Mouse (Mus musculus): ENCODE results near the gene H2afz. TPM values are rescaled to one million over a fixed set of nuclear protein-coding genes. Genes with fewer than 3 reads are reported as not detected.

The H2afz gene
- polyA plus RNA-seq, 1 experiment from 2014 or later: 1,866 TPM

DNA sequence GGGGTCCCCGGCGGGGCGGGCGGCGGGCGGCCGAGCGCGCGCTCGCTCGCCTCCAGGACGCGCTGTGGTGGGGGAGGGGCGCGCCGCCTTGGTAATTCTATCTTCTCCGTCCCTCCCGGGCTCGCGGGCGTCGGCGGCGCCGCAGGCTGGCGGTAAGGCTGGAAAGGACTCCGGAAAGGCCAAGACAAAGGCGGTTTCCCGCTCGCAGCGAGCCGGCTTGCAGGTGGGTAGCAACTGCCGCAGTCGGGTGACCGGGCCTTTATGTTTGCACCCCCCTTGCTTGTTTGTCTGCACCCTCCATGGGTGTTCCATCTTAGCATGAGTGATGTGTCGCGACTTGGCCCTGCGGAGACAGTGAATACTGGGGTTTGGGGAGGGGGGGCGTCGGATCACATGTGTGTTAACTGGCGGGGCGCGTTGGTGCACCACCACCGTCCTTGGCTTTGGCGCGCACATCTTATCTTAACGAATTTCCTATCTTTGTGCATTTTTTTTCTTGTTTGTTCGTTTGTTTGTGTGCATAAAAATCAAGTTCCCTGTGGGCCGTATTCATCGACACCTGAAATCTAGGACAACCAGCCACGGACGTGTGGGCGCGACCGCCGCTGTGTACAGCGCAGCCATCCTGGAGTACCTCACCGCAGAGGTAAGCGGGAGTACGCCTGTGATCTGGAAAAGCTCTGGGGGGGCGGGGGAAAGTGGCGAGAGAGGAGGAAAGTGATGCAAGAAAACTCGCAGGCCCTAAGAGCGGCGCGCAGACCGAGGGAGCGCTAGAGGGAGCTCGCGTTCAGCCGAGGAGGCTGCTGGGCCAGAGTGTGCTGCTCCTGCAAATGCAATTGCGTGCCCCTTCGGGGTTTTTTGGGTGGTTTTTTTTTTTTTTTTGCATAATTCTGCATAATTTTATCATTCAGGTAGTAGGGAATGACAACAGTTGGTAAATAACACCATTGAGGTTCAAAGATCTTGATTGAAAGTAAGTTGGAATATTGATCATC, 998 bp downstream of the H2afz start:
- peak overlapping the region; percentile 99 for H3K27ac ChIP-seq
- peak overlapping the region; percentile 94 for H3K9ac ChIP-seq
- H3K4me2 ChIP-seq (replicated peaks): peak overlapping the region; percentile 61
- peaks cover 28% of the 10 kb centered on the region for H3K4me1 ChIP-seq
- peak; percentile 55 for ATAC-seq (ENCODE audit: low FRiP score, low read depth)
- under 1% methylated on average over 53 of the region's 74 CpGs for WGBS
- no peaks in the 10 kb centered on the region for H3K27me3 ChIP-seq
- peak overlapping the region; percentile 83 for H3K4me3 ChIP-seq
- peaks cover 3% of the 10 kb centered on the region; the same call in 1 of the 2 replicates for H3K36me3 ChIP-seq
- H3K9me3 ChIP-seq: no peaks in the 10 kb centered on the region

DNA sequence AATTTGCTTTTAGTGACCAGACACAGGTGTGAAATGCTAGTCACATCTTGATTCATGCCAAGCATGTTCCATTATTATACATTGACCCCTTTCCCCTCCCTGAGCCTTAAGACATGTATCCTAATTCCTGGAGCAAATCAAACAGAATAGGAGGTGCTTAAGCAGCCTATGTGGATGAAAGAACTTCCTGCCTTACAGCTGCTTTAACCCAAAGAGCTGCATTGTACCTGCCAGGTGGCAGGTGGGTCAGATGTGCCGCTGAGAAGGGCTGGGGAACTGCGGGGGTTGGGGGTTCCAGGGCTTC, 2.8 kb downstream of the H2afz start:
- H3K36me3 ChIP-seq: peaks cover 3% of the 10 kb centered on the region; the same call in 1 of the 2 replicates
- peak overlapping the region; percentile 87 for H3K4me3 ChIP-seq
- peak overlapping the region; percentile 97 for H3K27ac ChIP-seq
- H3K9ac ChIP-seq: peak overlapping the region; percentile 97
- H3K4me1 ChIP-seq: peaks cover 25% of the 10 kb centered on the region
- ATAC-seq (ENCODE audit: low FRiP score, low read depth): no peak
- H3K27me3 ChIP-seq: no peaks in the 10 kb centered on the region
- peak overlapping the region; percentile 72 for H3K4me2 ChIP-seq (replicated peaks)
- WGBS: 3% methylated on average over 2 of the region's 2 CpGs
- no peaks in the 10 kb centered on the region for H3K9me3 ChIP-seq

DNA sequence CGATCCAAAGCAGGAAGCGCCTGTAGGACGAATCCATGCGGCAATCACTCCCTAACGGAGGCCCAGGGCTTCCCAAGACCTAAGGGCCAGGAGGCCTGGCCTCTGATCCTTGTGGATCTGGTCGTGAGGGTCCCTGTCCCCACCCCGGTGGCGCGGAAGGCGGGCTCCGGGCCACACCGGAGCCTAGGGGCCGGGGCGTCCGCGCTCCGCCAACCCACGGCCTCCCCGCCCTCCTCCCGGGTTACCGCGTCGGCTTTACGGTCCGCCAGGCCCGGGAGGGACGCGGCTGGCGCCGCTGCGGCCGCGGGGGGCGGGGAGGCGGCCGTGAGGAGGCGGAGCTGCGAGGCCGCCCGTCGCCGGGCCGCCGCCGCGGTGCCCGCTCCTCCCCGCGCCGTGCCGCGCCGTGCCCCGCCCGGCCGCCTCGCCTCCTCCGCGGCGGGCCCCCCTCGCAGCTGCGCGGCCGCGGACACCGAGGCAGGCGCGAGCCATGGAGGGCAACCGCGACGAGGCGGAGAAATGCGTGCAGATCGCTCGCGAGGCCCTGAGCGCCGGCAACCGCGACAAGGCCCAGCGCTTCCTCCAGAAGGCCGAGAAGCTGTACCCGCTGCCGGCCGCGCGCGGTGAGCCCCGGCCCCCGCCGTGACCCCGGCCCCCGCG, 3.3 kb downstream of the H2afz start, which contains the start of gene Dnajb14:
Dnajb14 (plus strand) TSS at position 239 of the 657 bp plus-strand sequence.
- peak; percentile 18 for ATAC-seq (ENCODE audit: low FRiP score, low read depth)
- Histone ChIP-seq H3K27me3 (no peaks in the 10 kb centered on the region), H3K9me3 (no peaks in the 10 kb centered on the region), H3K4me2 (replicated peaks) (peak within 1 kb of the TSS; percentile 72), H3K4me3 (peak within 1 kb of the TSS; percentile 87), H3K36me3 (peaks cover 3% of the 10 kb centered on the region; the same call in 1 of the 2 replicates), H3K27ac (peak within 1 kb of the TSS; percentile 97), H3K4me1 (peaks cover 25% of the 10 kb centered on the region), H3K9ac (peak within 1 kb of the TSS; percentile 97)
- WGBS: 1% methylated on average over 65 of the region's 94 CpGs

DNA sequence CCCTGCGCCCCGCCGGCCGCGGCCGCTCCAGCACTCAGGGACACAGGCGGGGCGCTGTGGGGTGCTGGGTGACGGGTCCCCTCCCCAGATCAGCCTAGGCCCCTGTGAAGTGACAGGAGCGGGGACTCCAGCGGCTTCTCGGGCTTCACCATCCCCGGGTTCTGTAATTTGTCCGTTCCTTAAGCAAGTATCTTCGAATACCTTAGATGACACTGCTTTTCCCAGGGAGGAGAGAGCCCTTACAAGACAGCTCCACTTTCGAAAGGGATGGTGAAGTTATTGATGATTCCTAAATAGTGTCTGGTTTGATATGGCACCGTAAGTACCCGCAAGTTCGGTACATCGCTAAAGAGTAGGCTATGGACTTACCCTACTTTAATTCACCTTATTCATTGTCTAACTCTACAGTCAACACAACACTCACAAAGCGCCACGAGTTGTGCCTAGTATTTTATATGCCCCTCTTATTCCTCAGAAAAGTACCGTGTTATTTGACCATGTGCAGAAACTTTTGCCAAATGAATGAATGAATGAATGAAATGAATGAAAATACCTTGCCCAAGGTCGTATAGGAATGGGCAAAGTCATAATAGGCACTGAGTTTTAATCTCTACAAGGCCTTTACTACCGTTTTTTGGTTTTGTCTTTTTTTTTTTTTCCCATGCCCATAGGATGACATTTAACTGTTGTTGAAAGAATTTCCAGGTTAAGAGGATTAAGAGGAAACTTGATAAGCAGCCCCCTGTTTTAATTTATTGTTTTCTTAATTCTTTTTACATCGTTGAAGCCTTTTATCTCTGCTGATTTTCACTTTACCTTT, 4.0 kb downstream of the H2afz start:
- H3K9me3 ChIP-seq: no peaks in the 10 kb centered on the region
- WGBS: 4% methylated on average over 18 of the region's 26 CpGs
- H3K4me1 ChIP-seq: peaks cover 24% of the 10 kb centered on the region
- H3K27me3 ChIP-seq: no peaks in the 10 kb centered on the region
- peak overlapping the region; percentile 97 for H3K9ac ChIP-seq
- peaks cover 3% of the 10 kb centered on the region; the same call in 1 of the 2 replicates for H3K36me3 ChIP-seq
- H3K4me3 ChIP-seq: peak overlapping the region; percentile 87
- H3K27ac ChIP-seq: peak overlapping the region; percentile 97
- peak overlapping the region; percentile 72 for H3K4me2 ChIP-seq (replicated peaks)
- ATAC-seq (ENCODE audit: low FRiP score, low read depth): no peak

DNA sequence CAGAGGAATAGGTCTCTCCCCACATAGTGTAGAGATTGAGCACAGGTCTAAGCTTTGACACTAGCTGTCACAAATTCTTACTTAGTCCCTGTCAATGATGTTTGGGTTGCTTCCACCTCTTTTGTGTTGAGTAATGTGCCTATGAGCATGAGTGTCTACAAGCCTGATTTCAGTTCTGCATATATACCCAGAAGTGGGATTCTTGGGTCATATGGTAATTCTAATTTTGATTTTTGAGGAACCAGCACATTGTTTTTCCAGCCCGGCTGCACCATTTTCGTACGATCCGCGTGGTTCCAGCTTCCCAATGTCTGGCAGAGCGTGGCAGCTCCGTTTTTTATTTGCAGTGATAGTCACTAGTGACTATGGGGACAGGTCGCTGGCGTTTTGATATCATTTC, 5.1 kb downstream of the H2afz start:
- Histone ChIP-seq H3K9ac (no peak overlapping the region), H3K4me2 (replicated peaks) (0 out of 2 replicates have a peak overlapping the region, but pooled peaks have one; percentile 19), H3K36me3 (peaks cover 3% of the 10 kb centered on the region), H3K27me3 (no peaks in the 10 kb centered on the region), H3K27ac (no peak overlapping the region), H3K4me3 (no peak overlapping the region), H3K9me3 (no peaks in the 10 kb centered on the region), H3K4me1 (peaks cover 20% of the 10 kb centered on the region)
- WGBS: 93% methylated on average over 9 of the region's 9 CpGs
- ATAC-seq (ENCODE audit: low FRiP score, low read depth): no peak

DNA sequence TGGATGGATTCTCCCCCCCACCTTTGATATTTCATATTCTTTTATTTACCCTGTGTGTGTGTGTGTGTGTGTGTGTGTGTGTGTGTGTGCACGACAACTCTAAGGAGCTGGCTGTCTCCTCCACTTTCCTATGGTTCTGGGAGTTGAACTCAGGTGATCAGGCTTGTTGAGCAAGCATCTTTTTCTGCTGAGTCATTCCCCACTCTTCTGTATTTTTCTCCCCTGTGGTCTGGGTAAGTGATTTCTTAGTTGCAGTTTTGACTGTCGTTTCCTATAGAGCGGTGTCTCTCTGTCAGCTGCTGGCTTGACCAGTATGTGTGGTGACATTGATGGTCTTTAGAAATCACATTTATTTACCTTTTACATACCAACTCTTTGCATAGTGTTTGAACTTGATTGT, 15.0 kb downstream of the H2afz start:
- H3K27ac ChIP-seq: no peak overlapping the region
- no peak overlapping the region for H3K4me3 ChIP-seq
- H3K4me2 ChIP-seq (replicated peaks): no peak overlapping the region
- H3K36me3 ChIP-seq: peaks cover 12% of the 10 kb centered on the region
- no peaks in the 10 kb centered on the region for H3K27me3 ChIP-seq
- ATAC-seq (ENCODE audit: low FRiP score, low read depth): no peak
- 89% methylated on average over 3 of the region's 3 CpGs for WGBS
- H3K4me1 ChIP-seq: no peaks in the 10 kb centered on the region
- no peak overlapping the region for H3K9ac ChIP-seq
- H3K9me3 ChIP-seq: peaks cover 4% of the 10 kb centered on the region; the same call in 1 of the 2 replicates

DNA sequence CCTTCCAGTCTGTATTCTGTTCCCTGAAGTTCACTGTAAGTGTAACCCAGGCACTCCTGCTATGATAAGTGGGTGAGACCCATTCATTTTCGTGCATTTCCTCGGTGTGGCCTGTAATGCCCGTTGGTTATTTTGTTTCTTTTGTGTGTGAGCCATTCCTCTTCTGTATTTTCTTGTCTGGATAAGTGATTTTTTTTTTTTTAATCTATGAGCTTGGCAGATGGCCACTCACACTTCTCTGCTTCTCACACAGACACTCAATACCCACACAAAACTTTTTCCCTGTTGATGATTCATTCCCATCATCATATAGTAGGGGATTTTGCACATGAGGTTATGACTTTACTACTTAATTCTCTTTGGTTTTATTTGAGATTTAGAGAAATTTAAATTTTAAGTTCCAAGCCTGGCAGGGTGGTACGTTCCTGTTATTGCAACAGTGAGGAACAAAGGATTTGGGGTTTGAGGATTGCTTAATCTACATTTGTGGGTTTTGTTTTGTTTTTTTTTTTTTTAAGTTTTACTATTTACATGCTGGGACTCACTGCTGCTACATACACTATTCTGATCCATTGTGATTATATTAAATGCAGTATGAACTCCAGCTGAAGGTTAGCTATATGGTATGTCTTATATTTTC, 15.9 kb downstream of the H2afz start:
- H3K27me3 ChIP-seq: no peaks in the 10 kb centered on the region
- H3K4me2 ChIP-seq (replicated peaks): no peak overlapping the region
- peaks cover 14% of the 10 kb centered on the region for H3K36me3 ChIP-seq
- ATAC-seq (ENCODE audit: low FRiP score, low read depth): no peak
- WGBS: 82% methylated on average over 4 of the region's 4 CpGs
- peaks cover 4% of the 10 kb centered on the region; the same call in 1 of the 2 replicates for H3K9me3 ChIP-seq
- H3K9ac ChIP-seq: no peak overlapping the region
- no peaks in the 10 kb centered on the region for H3K4me1 ChIP-seq
- no peak overlapping the region for H3K27ac ChIP-seq
- H3K4me3 ChIP-seq: no peak overlapping the region

DNA sequence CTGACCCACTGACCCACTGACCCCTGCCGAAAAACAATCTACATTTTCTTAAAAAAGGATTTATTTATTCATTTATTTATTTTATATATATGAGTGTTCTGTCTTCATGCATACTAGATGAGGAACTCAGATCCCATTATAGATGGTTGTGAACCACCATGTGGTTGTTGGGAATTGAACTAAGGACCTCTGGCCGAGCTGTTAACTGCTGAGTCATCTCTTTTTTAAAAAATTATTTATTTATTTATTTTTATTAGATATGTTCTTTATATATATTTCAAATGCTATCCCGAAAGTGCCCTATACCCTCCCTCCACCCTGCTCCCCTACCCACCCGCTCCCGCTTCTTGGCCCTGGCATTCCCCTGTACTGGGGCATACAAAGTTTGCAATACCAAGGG, 16.8 kb downstream of the H2afz start:
- no peak overlapping the region for H3K4me2 ChIP-seq (replicated peaks)
- no peak for ATAC-seq (ENCODE audit: low FRiP score, low read depth)
- no peaks in the 10 kb centered on the region for H3K4me1 ChIP-seq
- peaks cover 15% of the 10 kb centered on the region for H3K36me3 ChIP-seq
- no peak overlapping the region for H3K4me3 ChIP-seq
- WGBS: 95% methylated on average over 5 of the region's 5 CpGs
- no peak overlapping the region for H3K27ac ChIP-seq
- no peak overlapping the region for H3K9ac ChIP-seq
- peaks cover 4% of the 10 kb centered on the region; the same call in 1 of the 2 replicates for H3K9me3 ChIP-seq
- H3K27me3 ChIP-seq: no peaks in the 10 kb centered on the region

DNA sequence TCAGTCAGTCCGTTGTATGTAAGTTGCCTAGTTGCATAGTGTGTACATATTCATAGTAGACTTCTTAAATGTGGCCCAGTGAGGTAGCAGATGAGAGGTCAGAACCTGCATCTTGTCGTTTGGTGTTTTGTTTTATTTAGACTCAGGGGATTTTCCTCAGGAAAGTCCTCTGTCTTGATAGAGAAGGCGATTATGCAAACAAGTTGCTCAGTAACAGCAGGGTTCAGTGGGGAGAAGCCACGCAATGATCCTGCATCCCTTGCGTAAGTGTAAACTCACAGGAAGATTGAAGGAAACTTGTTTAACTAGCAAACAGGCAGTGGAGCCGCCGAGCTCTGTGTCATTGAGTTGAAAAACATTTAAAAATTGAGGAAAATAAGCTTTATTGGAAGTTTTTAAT, 23.7 kb downstream of the H2afz start:
- no peaks in the 10 kb centered on the region for H3K27me3 ChIP-seq
- H3K36me3 ChIP-seq: peaks cover 37% of the 10 kb centered on the region
- H3K4me2 ChIP-seq (replicated peaks): no peak overlapping the region
- no peak for ATAC-seq (ENCODE audit: low FRiP score, low read depth)
- no peaks in the 10 kb centered on the region for H3K9me3 ChIP-seq
- no peak overlapping the region for H3K4me3 ChIP-seq
- no peaks in the 10 kb centered on the region for H3K4me1 ChIP-seq
- 79% methylated on average over 7 of the region's 7 CpGs for WGBS
- no peak overlapping the region for H3K9ac ChIP-seq
- no peak overlapping the region for H3K27ac ChIP-seq

DNA sequence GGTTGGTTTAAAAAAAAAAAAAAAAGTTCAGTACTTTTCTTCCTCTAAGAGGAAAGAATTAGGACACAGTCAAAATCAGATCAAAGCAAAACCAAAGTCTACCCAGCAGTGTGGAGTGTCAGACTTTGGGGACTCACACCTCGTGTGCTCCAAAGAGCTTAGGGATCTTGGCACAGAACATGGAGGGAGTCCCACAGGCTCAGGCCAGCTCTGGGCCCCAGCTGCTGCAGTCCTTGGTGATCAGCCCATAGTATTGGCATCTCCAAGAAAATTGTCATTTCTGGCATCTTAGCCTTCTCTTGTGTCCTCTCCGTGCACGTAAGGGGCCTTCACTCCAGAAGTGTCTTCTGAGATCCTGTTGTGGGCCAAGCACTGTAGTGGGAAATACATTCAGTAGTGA, 26.8 kb downstream of the H2afz start:
- Histone ChIP-seq H3K36me3 (peaks cover 62% of the 10 kb centered on the region), H3K4me2 (replicated peaks) (no peak overlapping the region), H3K9ac (no peak overlapping the region), H3K27ac (no peak overlapping the region), H3K27me3 (no peaks in the 10 kb centered on the region), H3K4me1 (no peaks in the 10 kb centered on the region), H3K9me3 (no peaks in the 10 kb centered on the region), H3K4me3 (no peak overlapping the region)
- 79% methylated on average over 3 of the region's 3 CpGs for WGBS
- ATAC-seq (ENCODE audit: low FRiP score, low read depth): no peak

DNA sequence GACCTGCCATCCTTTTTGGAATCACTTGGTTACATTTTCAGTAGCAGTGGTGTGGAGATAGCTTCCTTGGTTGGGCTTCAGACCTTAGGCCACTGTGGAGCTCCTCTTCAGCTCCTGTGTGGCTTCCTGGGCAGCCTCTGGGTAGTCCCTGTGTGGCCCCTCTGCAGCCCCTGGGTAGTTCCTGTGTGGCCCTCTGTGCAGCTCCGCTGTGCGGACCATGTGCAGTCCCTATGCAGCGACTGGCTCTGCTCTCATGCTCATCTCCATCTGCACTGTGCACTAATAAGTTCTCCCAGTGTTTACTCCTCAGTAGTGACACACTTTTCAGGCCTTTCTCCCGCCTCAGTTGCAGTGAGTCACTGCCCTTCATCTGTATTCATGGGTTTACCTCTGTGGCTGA, 27.8 kb downstream of the H2afz start:
- Histone ChIP-seq H3K27ac (no peak overlapping the region), H3K9ac (no peak overlapping the region; the same call in 1 of the 2 replicates), H3K4me1 (no peaks in the 10 kb centered on the region), H3K4me2 (replicated peaks) (no peak overlapping the region), H3K27me3 (no peaks in the 10 kb centered on the region), H3K9me3 (no peaks in the 10 kb centered on the region), H3K4me3 (no peak overlapping the region), H3K36me3 (peaks cover 66% of the 10 kb centered on the region)
- ATAC-seq (ENCODE audit: low FRiP score, low read depth): no peak
- 93% methylated on average over 4 of the region's 4 CpGs for WGBS

Data from limb, embryonic 13.5 days (tissue).